Mouse (Mus musculus) right cerebral cortex, adult 18-20 months (tissue): ENCODE measurements at regions not wholly inside any gene's neighbourhood (a gene's known extent, or its start where the extent isn't known, plus 50 kb on each side); places are given as distances from the start of the nearest gene placed in this dataset.

Experiments used
- DNase-seq: peaks from one replicate; pipeline ENCODE4 v3.0.0; 2022; ENCODE audit warnings: mixed read lengths

DNA sequence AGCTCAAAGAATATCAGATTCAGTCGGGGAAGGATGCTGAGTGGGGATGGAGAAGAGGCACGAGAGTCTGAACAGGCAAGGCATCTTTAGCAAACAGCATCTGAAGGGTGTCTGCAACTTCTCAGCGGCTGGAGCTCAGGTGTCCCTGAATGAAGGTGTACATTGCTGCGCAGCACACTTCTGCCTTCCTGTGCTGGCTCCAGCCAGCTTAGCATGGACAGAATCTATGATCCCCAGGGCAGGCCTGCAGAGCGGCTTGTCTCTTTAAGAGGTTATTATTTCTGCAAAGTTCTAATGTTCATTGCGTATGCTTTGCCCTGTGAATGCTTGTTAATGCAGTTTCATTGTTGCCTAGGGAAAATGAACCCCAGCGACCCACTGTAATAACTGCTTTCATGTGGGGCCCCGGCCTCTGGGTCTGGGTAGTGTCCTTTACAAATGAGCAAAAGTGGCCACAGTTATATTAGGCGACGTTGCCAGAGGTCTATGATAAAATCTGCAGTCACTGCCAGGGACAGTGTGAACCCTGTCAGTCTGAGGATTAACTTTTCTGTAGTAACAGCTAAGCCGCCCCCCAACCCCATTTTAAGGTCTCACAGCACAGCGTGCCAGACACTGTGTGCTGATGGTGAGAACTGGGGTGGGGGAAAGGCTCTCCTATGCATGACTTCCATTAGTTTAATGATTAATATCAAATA, 88.3 kb upstream of the Bmper start:
- no peak for DNase-seq

DNA sequence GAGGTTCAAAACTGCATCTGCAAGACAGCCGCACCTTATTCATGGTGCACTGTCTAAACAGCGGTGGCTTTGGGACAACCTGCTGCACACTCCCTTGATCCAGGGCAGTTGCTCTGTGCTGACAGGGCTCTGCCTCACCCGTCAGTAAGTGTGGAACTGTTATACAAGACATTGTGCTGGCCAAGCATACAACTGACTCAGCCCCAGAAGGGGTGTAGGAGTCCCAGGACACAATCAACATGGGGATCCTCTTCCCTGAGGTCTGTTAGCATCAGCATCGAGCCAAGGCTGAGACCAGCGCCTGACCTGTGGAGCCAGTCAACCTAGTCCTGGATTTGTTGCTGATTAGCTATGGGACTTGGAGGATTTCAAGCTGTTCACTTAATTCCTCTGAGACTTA, 86.4 kb upstream of the Bmper start:
- no peak for DNase-seq

GRCm38 (mm10) chr9:23137682-23138210, 85.1 kb upstream of the Bmper start:
- no peak for DNase-seq

GRCm38 (mm10) chr9:23139580-23140162, 83.2 kb upstream of the Bmper start:
- DNase-seq: no peak

DNA sequence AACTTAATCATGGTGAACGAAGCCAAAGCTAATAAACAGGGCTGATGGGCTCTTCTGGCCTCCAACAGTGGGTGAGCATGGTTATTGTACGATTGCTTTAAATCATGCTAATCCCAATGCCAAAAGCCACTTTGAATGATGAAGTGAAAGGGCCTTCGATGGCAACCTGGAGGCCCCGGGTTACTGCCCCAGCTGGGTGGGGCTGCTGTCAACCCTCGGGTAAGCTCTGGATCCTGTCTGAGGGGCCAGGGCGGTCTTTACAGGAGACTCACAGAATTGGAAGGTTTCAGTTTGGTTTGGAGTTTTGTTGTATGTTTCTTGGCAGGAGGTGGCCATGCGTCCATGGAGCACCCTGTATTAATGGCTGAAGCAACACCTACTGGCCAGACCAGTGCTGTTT, 78.6 kb upstream of the Bmper start:
- DNase-seq: no peak

GRCm38 (mm10) chr9:23150338-23150737, 72.5 kb upstream of the Bmper start:
- no peak for DNase-seq

DNA sequence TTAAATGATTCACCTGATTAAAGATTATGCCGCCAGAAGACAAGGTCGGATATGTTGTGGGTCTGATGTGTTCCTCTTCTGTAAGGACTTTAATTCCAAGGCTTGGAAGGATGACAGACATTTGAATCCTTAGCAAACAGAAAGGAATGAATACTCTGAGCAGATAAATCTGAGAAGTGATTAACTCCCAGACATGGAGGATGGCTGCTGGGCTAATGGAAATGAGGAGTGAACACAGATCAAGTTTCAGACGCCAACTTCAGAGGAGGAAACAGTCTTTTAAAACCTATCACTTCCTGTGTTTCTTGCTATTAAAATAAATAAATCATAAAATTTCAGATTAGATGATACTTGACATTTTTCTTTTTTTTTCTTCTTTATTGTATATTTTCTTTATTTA, 72.0 kb upstream of the Bmper start:
- DNase-seq: no peak

GRCm38 (mm10) chr9:23151953-23152490, 70.9 kb upstream of the Bmper start:
- DNase-seq: no peak

GRCm38 (mm10) chr9:23156820-23157570, 65.9 kb upstream of the Bmper start:
- DNase-seq: no peak

- DNase-seq: no peak
These were observed 64.4 kb upstream of the Bmper start for GRCm38 (mm10) chr9:23158499-23158898.

DNA sequence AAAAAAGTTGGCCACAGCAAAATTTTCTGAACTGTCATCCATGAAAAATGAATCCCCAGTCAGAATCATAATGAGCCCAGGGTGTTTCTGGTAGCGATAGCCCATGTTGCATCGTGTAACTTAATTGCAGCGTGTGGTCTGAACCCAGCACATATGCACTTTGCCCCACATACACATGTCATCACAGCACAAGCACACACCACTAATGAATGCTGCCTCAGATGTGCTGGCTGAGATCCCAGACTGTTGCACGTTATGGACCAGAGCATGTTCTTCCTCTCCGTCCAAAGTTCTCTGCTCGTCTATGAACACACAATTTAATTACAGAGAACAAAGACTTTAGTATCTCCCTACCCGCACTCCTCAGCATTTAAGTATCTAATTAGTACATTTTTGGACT, 61.5 kb upstream of the Bmper start:
- no peak for DNase-seq

GRCm38 (mm10) chr9:23167056-23167591, 55.8 kb upstream of the Bmper start:
- no peak for DNase-seq

DNA sequence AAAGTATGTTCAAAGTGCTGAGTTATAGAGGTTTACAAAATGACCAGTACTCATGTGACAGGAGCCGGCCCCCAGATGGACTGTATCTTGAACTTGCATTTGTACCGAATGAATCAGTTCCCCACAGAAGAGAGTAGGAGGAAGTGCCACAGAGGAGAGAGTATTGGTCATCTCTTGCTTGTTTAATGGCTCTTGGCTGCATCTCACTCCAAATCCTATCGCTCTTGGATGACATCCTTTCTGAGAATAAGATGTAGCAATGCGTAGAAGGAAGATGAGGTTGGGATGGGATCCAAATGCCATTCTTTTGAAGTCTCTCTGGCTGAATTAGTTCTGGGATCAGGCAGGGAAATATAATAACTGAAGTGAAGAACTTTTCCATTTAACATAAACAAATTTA, 55.2 kb upstream of the Bmper start:
- DNase-seq: no peak

GRCm38 (mm10) chr9:23168149-23168548, 54.7 kb upstream of the Bmper start:
- DNase-seq: no peak

- DNase-seq: no peak
These were observed 51.5 kb upstream of the Bmper start for GRCm38 (mm10) chr9:23171361-23171760.
